Mouse (Mus musculus) kidney, adult 11 months (tissue): ENCODE measurements around the gene Zfp36.

Source experiments
- DNase-seq: peaks from one replicate; pipeline ENCODE4 v3.0.0; 2022

The Zfp36 gene

GRCm38 (mm10) chr7:28383606-28384005 is 3.6 kb upstream of the Zfp36 start:
- DNase-seq, result no peak

DNA sequence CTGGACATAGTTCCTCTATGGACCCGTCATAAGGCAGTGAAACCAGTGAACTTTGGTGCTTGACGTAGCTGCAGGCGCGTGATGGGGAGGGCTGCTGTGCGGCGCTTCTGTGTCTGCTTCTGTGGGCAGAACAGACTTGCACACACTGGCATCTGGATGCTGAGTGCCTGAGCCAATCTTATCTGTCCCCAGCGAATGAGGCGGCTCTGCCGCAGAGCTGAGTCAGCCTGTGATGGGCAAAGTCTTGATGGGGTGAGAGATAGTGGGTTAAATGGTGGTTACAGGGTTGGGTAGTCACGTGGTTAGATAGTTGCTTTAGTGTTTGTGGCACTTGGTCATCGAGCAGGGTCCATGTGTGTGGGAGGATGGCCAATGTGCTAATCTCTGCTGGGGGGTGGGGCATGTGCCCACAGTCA is 2.9 kb upstream of the Zfp36 start:
- peak; percentile 85 for DNase-seq

GRCm38 (mm10) chr7:28382347-28382951 is 2.4 kb upstream of the Zfp36 start:
- DNase-seq, result no peak

- DNase-seq, result peak; percentile 89
Observed at GRCm38 (mm10) chr7:28381938-28382337, 1.9 kb upstream of the Zfp36 start.

GRCm38 (mm10) chr7:28381017-28381790 is 1.2 kb upstream of the Zfp36 start:
- peak; percentile 78 for DNase-seq

GRCm38 (mm10) chr7:28378769-28379651 is 1.0 kb downstream of the Zfp36 start:
- peak; percentile 93 for DNase-seq

DNA sequence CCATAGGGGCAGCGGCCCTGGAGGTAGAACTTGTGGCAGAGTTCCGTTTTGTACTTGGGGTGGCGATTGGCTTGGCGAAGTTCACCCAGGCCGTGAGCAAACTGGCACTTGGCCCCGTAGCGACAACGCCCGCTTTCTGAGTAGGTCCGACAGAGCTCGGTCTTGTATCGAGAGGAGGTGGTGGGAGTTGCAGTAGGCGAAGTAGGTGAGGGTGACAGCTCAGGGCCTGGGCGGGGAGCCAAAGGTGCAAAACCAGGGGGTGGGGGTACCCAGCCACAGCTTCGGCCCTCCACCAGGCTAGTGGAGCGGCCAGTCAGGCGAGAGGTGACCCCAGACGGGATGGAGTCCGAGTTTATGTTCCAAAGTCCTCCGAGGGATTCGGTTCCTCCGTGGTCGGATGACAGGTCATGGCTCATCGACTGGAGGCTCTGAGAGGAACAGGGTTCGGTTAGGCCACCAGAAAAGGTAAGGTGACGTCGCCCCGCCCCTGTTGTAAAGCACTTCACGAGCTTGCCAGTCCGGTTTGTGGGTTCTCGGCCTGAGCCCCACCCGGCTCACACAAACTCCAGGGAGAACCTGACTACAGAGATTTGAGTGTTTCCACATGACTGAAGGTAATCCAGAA is 1.9 kb downstream of the Zfp36 start:
- DNase-seq, result peak; percentile 88

DNA sequence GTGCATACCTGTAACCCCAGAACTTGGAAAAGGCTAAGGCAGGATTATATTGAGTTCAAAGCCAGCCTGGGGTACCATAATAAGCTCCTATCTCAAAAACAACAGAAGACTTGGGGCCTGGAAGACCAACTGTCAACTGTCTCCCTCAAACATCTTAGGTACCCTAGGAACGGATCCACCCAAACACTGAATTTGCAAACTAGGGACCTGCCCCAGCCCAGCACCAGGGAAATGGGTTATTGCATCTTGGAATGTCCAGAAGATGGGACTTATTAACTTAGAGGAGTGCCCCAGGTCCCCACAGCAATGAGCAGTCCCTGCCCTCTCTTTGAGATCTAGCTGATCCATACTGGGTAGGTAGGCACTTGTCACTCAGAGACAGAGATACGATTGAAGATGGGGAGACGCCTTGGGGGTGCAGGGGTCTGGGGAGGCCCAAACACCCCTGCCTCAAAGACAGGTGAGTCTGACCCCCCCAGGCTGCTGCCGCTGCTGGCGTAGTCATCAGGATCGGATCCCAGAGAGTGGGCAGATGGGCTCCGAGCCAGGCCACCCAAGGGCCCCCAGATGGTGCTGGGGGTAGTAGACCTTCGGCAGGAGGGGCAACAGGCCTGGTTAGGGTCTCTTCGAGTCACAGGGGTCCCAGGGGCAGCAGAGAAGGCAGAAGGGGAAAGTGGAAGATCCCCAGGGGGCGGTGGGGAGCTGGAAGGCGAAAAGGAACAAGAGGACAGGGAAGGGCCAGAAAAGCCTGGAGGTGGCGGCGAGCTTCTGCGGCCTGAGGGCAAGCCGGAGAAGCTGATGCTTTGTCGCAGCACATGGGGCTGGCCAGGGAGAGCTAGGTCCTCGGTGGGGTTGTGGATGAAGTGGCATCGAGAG is 2.6 kb downstream of the Zfp36 start:
- peak; percentile 51 for DNase-seq

GRCm38 (mm10) chr7:28376011-28376771 is 3.9 kb downstream of the Zfp36 start:
- DNase-seq, result peak; percentile 95

DNA sequence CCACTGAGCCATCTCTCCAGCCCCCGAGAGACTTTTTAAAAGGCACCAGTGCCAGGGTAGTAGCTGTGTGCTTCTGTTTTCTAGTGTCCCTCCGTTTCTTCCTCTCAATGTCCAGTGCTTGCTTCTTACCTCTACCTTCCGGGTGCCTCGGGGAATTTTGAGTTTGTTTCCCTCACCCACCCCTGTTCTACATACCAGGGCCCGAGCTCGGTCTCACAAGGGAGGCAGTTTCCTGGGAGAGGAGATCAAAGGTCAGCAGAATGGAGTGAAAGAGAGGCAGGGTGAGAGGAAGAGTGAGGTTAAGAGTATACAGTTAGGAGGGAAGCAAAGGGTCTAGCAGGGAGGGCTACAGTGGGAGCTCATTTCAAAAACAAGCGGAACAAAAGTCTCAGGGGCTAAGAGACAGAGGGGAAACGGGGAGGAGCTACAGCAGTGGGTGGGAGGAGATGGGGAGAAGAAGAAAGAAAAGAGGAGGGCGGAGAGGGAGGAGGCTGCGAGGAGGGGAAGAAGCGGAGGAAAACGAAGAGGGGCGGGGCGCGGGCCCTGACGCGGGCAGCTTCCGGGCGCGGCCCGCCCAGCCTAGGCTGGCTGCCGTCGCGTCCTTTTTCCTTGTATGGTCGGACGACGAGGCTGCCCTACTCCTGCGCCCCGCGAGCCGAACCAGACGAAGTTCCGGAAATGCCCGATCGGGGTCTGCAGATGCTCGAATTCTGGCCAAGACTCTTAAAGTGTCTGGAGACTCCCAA is 4.7 kb downstream of the Zfp36 start:
- DNase-seq, result peak; percentile 92

DNA sequence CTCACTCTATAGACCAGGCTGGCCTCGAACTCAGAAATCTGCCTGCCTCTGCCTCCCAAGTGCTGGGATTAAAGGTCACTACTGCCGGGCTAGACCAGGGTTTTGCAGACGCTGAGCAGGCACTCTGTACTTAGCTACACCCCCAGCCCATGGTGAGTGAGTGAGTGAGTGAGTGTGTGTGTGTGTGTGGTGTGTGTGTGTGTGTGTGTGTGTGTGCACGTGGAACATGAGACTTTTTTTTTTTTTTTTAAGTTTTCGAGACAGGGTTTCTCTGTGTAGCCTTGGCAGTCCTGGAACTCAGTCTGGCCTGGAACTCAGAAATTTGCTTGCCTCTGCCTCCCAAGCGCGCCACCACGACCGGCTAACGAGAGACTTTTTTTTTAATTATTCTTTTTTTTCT is 5.4 kb downstream of the Zfp36 start:
- DNase-seq, result no peak

- no peak for DNase-seq
Observed at GRCm38 (mm10) chr7:28373891-28374495, 6.1 kb downstream of the Zfp36 start.

- DNase-seq, result no peak
Observed at GRCm38 (mm10) chr7:28373131-28373581, 6.9 kb downstream of the Zfp36 start.

DNA sequence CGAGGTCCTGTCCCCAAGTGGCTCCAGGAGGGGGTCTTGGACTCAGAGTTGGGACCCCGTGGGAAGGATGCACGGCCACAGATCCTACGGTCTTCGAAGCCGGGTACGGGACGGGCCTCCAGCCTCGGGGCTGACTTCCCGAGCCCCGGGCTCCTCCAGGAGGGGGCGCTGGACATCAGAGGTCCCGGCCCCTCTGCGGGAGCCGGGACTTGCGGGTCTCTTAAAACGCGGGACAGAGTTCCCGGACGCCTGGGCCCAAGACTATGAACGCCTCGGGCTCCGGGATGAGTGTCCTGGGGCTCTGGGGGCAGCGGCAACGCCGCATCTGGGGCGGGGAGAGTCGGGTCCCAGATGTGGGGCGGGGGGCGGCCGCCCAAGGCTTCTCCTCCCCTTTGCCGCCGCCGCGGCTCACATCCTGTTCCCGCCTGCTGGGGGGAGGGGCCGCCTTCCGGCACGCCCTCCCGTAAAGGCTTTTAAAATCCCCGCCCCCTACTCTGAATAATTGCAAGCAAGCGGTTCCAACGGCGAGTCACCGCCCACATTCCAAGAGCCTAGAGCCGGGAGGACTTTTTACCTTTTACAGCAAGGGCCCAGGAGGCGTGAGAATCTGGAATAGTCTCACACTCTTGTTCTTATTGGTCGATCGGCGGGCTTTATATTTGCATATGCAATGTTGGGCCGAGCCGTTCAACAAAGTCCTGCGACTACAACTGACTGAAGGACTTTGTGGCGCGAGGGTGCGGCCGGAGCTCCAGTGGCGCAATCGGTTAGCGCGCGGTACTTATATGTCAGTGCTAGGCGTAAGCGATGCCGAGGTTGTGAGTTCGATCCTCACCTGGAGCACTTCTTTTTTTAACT is 7.6 kb downstream of the Zfp36 start, which contains the start of gene Plekhg2:
Gene Plekhg2, minus strand, starts transcription at position 349 of the 858 bp plus-strand sequence.
- peak; percentile 100 for DNase-seq

DNA sequence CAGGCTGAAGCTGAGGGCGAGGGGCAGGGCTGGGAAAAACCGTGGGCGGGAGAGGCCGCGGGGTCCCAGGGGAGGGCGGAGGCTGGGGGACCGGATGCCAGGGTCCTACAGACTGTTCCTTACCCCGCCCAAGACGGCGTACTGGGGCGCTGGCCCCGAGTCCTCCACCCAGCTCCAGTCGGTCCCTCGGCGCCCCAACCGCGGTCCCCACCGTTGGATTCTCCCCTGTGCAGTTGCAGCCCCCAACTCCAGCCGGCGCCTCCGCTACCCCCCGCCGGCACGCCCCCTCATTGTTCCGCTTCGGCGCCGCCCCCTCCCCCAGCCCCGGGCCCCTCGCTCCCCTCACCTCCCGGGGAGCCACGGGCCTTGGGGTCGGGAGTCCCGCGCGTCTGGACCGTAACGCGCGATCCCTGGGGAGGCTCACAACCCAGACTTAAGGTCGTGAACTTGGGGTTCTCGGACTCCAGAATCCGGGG is 8.5 kb downstream of the Zfp36 start:
- peak; percentile 60 for DNase-seq

- no peak for DNase-seq
Observed at GRCm38 (mm10) chr7:28370977-28371513, 9.0 kb downstream of the Zfp36 start.

- DNase-seq, result no peak
Observed at GRCm38 (mm10) chr7:28370051-28370450, 10.0 kb downstream of the Zfp36 start.

GRCm38 (mm10) chr7:28368276-28368920 is 11.7 kb downstream of the Zfp36 start:
- no peak for DNase-seq
